Mouse (Mus musculus): Measurements from ENCODE around the gene Nbl1. TPM values are rescaled to one million over a fixed set of nuclear protein-coding genes. Genes with fewer than 3 reads are reported as not detected.

Gene Nbl1
- 17.2 and 19.6 TPM in 2 replicates for polyA plus RNA-seq (2014; fragmentation: Nextera tagmentation; extraction: Ambion mirVana)

DNA sequence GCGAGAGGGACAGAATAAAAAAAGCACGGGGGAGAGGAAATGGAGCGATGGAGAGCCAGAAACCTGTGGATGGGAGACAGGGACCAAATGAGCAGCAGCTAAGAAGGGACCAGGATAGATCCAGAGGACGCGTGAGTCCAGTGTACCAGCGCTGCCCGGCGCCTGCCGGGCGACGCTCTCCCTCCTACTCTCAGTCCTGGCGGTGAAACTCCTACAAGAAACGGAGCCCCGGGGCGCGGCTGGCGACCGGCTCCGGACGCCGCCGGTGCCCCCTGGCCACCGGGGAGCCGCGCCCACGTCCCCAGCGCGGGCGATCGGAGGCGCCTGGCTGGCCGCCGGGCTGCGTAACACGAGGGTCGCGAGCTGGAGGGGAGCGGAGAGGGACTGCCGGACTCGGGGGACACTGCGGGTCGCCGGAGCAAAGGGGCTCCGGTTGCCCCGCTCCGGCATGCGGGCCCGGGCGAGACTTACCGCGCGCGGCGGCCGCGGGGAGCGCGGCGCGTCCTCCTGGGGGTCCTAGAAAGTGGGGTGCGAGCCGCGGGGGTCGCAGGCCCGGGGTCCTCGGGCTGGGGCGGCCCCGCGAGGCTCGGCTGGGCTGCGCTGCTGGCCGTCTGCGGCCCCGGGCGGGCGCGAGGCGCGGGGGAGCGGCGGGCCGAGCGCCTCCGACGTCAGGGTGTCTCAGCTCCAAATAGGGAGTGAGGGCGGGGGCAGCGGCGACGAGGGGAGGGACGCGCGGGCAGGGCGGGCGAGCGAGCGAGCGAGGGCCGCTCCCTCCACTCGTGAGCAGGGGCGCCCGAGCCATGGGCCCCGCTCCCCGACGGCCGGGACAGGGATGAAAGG, at the start of gene Nbl1:
Gene Nbl1 (minus strand): TSS at position 638 of the 840 bp plus-strand sequence.
- H3K4me2 ChIP-seq (replicated peaks; ENCODE audit: low read depth, low read length) = peak within 1 kb of the TSS; percentile 90
- peak within 1 kb of the TSS; percentile 52 for H3K4me3 ChIP-seq (ENCODE audit: low read depth, low read length)
- no peaks in the 10 kb centered on the region for H3K9me3 ChIP-seq (ENCODE audit: control insufficient read depth, low read length)
- under 1% methylated on average over 63 of the region's 105 CpGs for WGBS
- peak; percentile 25; the same call in 1 of the 2 replicates for ATAC-seq (ENCODE audit: low FRiP score)
- peaks cover 17% of the 10 kb centered on the region for H3K4me1 ChIP-seq (replicated peaks; ENCODE audit: control insufficient read depth, insufficient read depth, low read length)
- H3K27ac ChIP-seq (ENCODE audit: low read depth, low read length) = no peak within 1 kb of the TSS
- peak; percentile 57 for DNase-seq (ENCODE audit: low spot score)
- H3K9ac ChIP-seq (ENCODE audit: low read depth, low read length) = peak within 1 kb of the TSS; percentile 61; the same call in 1 of the 2 replicates
- peaks cover 34% of the 10 kb centered on the region for H3K27me3 ChIP-seq (ENCODE audit: control insufficient read depth, insufficient read depth, low read length)
- H3K36me3 ChIP-seq (ENCODE audit: control insufficient read depth, insufficient read depth, low read length) = no peaks in the 10 kb centered on the region

DNA sequence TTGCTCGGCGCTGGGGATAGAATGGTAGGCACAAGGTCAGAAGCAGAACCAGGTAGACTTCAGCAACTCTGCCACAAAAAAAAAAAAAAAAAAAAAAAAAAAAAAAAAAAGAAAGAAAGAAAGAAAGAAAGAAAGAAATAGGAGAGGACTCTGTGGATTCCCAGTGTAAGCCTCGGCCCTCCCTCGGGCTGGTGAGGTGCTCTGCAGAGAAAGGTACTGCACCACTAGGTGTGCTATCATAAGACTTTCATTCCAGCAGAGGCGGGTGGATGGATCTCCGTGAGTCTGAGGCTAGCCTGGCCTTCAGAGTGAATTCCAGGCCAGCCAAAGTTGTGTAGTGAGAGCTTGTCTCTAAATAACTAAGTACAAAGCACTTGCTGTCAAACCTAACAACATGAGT, 49.0 kb upstream of the Nbl1 start:
- ATAC-seq (ENCODE audit: low FRiP score) = no peak
- Histone ChIP-seq H3K9me3 (ENCODE audit: control insufficient read depth, low read length) (no peaks in the 10 kb centered on the region), H3K36me3 (ENCODE audit: control insufficient read depth, insufficient read depth, low read length) (no peaks in the 10 kb centered on the region), H3K27me3 (ENCODE audit: control insufficient read depth, insufficient read depth, low read length) (no peaks in the 10 kb centered on the region), H3K27ac (ENCODE audit: low read depth, low read length) (no peak overlapping the region), H3K9ac (ENCODE audit: low read depth, low read length) (no peak overlapping the region), H3K4me3 (ENCODE audit: low read depth, low read length) (no peak overlapping the region), H3K4me1 (replicated peaks; ENCODE audit: control insufficient read depth, insufficient read depth, low read length) (no peaks in the 10 kb centered on the region), H3K4me2 (replicated peaks; ENCODE audit: low read depth, low read length) (no peak overlapping the region)
- 75% methylated on average over 6 of the region's 6 CpGs for WGBS
- DNase-seq (ENCODE audit: low spot score) = peak; percentile 10

DNA sequence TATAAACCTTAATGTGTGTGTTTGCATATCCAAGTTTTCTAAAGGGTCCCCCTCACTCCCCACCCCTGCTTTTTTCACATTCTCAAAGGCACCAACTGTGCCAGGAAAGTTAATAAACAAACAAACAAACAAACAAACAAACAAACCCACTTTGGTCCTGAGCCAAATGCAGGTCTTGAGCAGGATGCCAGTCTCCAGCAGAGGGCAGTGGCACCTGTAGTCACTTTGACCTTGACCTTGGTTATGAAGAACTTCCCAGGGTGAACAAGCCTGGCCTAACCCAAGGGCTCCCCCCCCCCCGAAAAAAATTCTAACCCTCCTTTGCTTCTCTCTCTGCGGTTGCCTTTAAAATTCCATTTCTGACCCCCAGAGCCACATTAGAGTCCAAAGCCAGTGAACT, 47.5 kb upstream of the Nbl1 start:
- no peaks in the 10 kb centered on the region for H3K36me3 ChIP-seq (ENCODE audit: control insufficient read depth, insufficient read depth, low read length)
- DNase-seq (ENCODE audit: low spot score) (no peak), ATAC-seq (ENCODE audit: low FRiP score) (no peak)
- H3K9me3 ChIP-seq (ENCODE audit: control insufficient read depth, low read length) = no peaks in the 10 kb centered on the region
- H3K27me3 ChIP-seq (ENCODE audit: control insufficient read depth, insufficient read depth, low read length) = no peaks in the 10 kb centered on the region
- H3K4me2 ChIP-seq (replicated peaks; ENCODE audit: low read depth, low read length) = no peak overlapping the region
- no peak overlapping the region for H3K4me3 ChIP-seq (ENCODE audit: low read depth, low read length)
- no peak overlapping the region for H3K9ac ChIP-seq (ENCODE audit: low read depth, low read length)
- WGBS = 79% methylated on average over 2 of the region's 2 CpGs
- H3K4me1 ChIP-seq (replicated peaks; ENCODE audit: control insufficient read depth, insufficient read depth, low read length) = no peaks in the 10 kb centered on the region
- H3K27ac ChIP-seq (ENCODE audit: low read depth, low read length) = no peak overlapping the region

DNA sequence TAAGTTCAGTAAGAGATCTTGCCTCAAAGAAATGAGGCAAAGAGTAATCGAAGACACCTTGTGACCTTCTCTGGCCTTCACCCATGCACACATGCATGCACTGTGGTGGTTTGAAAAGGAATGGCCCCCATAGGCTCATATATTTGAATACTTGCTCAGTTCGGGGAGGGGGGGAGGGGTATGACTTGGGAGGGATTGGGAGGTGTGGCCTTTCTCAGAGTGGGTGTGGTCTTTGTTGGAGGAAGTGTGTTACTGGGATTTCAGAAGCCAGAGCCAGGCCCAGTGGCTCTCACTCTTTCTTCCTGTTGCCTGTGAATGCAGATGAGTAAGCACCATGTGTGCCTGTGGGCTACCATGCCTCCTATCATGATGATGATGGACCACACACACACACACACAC, 43.2 kb upstream of the Nbl1 start:
- ATAC-seq (ENCODE audit: low FRiP score) (no peak), DNase-seq (ENCODE audit: low spot score) (no peak)
- H3K9me3 ChIP-seq (ENCODE audit: control insufficient read depth, low read length) = no peaks in the 10 kb centered on the region
- H3K27me3 ChIP-seq (ENCODE audit: control insufficient read depth, insufficient read depth, low read length) = no peaks in the 10 kb centered on the region
- H3K4me1 ChIP-seq (replicated peaks; ENCODE audit: control insufficient read depth, insufficient read depth, low read length) = no peaks in the 10 kb centered on the region
- no peak overlapping the region for H3K4me2 ChIP-seq (replicated peaks; ENCODE audit: low read depth, low read length)
- H3K27ac ChIP-seq (ENCODE audit: low read depth, low read length) = no peak overlapping the region
- no peaks in the 10 kb centered on the region for H3K36me3 ChIP-seq (ENCODE audit: control insufficient read depth, insufficient read depth, low read length)
- 88% methylated on average over 2 of the region's 2 CpGs for WGBS
- H3K9ac ChIP-seq (ENCODE audit: low read depth, low read length) = no peak overlapping the region
- H3K4me3 ChIP-seq (ENCODE audit: low read depth, low read length) = no peak overlapping the region

DNA sequence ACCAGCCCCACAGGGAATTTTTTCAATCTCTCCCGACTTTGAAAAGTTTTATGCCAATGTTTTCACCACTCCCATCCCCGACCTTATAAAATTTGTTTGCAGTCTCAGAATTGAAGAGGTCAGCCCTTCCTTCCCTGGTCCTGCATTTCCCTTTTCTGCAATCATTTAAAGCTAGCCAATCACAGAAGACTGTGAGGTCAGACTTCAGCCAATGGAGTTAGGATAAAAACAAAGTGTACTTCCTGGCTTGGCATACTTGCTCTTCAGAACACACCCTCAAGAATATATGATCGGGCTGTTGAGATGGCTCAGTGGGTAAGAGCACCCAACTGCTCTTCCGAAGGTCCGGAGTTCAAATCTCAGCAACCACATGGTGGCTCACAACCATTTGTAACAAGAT, 40.3 kb upstream of the Nbl1 start:
- Histone ChIP-seq H3K9ac (ENCODE audit: low read depth, low read length) (no peak overlapping the region), H3K4me2 (replicated peaks; ENCODE audit: low read depth, low read length) (no peak overlapping the region), H3K27ac (ENCODE audit: low read depth, low read length) (no peak overlapping the region), H3K27me3 (ENCODE audit: control insufficient read depth, insufficient read depth, low read length) (no peaks in the 10 kb centered on the region), H3K36me3 (ENCODE audit: control insufficient read depth, insufficient read depth, low read length) (no peaks in the 10 kb centered on the region), H3K9me3 (ENCODE audit: control insufficient read depth, low read length) (no peaks in the 10 kb centered on the region), H3K4me1 (replicated peaks; ENCODE audit: control insufficient read depth, insufficient read depth, low read length) (0 out of 2 replicates have a peak, but pooled peaks cover 2% of the 10 kb centered on the region), H3K4me3 (ENCODE audit: low read depth, low read length) (no peak overlapping the region)
- DNase-seq (ENCODE audit: low spot score) = no peak
- no peak for ATAC-seq (ENCODE audit: low FRiP score)
- 79% methylated on average over 5 of the region's 5 CpGs for WGBS

DNA sequence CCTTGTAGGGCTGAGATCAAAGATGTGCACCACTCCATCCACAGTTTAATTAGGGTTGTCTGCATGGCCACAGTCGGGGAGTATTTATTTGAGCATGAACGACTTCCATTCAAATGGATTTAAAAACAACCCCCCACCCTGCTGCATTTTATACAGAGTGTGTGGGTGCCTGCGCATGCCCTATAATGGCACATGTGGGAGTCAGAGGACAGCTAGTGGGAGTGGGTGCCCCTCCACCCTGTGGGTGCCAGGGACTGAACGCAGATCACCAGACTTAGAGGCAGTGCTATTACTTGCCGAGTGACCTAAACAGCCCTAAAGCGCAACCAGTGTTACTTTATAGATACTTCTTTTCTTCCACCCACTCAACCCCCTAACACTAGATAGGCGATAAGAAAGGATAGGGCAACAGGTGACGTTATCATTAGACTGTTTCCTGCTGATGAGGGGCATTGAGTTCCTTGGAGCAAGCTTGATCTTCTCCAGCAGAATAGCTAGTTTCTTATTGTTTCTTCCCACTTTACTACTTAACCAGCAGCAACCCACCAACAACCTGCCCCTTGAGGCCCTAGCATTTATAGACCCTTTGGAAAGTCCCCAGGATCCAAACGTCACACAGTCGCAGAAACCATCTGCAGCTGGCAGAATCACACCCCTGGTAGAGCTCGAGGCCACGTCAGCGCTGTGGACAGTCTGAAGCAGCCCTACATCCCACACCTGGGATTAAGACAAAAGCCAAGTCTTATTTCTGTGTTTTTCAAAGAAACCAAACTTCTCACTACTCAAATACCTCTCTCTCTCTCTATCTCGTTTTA, 39.3 kb upstream of the Nbl1 start:
- H3K4me2 ChIP-seq (replicated peaks; ENCODE audit: low read depth, low read length) = no peak overlapping the region
- no peak overlapping the region for H3K9ac ChIP-seq (ENCODE audit: low read depth, low read length)
- no peaks in the 10 kb centered on the region for H3K9me3 ChIP-seq (ENCODE audit: control insufficient read depth, low read length)
- 86% methylated on average over 14 of the region's 14 CpGs for WGBS
- H3K4me3 ChIP-seq (ENCODE audit: low read depth, low read length) = no peak overlapping the region
- no peaks in the 10 kb centered on the region for H3K27me3 ChIP-seq (ENCODE audit: control insufficient read depth, insufficient read depth, low read length)
- H3K36me3 ChIP-seq (ENCODE audit: control insufficient read depth, insufficient read depth, low read length) = no peaks in the 10 kb centered on the region
- ATAC-seq (ENCODE audit: low FRiP score) (no peak), DNase-seq (ENCODE audit: low spot score) (no peak)
- H3K4me1 ChIP-seq (replicated peaks; ENCODE audit: control insufficient read depth, insufficient read depth, low read length) = 0 out of 2 replicates have a peak, but pooled peaks cover 2% of the 10 kb centered on the region
- H3K27ac ChIP-seq (ENCODE audit: low read depth, low read length) = no peak overlapping the region

DNA sequence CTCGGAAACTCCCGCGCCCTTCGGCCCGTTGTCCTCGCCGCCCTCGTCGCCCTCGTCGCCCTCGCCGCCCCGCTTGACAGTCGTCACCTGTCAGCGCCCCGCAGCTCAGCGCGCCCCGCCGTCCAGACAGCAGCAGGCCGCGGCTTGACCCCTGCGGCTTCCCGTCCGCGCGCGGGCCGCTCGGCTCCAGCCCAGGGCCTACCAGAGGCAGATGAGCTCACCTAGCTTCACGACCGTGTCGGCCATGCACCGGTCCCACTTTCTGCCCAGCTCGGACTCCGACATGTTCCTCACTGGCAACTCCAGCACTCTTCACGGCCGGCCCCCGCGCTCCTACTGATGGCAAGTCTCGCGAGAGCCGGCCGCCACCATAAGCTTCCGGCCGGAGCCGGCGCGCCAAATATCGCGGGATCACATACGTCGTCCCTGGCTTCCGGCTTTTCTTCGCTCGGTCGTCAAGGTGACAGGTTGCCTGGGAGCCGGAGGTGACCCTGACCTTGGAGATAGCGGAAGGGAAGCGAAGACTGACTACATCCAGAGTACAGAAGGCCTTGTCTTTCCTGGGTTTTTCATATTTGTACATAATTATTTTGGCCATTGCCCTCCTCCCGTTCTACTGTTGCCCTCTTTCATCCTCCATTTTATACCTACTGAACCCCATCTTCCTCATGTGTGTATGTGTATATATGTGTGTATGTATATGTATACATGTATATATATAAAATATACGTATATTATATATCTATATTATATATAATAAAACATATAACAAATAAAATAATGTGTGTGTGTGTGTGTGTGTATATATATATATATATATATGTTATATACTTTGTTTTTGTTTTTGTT, 38.1 kb upstream of the Nbl1 start, which contains the start of gene Minos1:
Gene Minos1 (minus strand): TSS at position 413 of the 849 bp plus-strand sequence.
- H3K4me2 ChIP-seq (replicated peaks; ENCODE audit: low read depth, low read length) = peak within 1 kb of the TSS; percentile 69
- peak; percentile 98 for ATAC-seq (ENCODE audit: low FRiP score)
- under 1% methylated on average over 60 of the region's 63 CpGs for WGBS
- H3K9ac ChIP-seq (ENCODE audit: low read depth, low read length) = peak within 1 kb of the TSS; percentile 91
- H3K27me3 ChIP-seq (ENCODE audit: control insufficient read depth, insufficient read depth, low read length) = no peaks in the 10 kb centered on the region
- H3K36me3 ChIP-seq (ENCODE audit: control insufficient read depth, insufficient read depth, low read length) = no peaks in the 10 kb centered on the region
- H3K4me3 ChIP-seq (ENCODE audit: low read depth, low read length) = peak within 1 kb of the TSS; percentile 97
- H3K9me3 ChIP-seq (ENCODE audit: control insufficient read depth, low read length) = no peaks in the 10 kb centered on the region
- peak; percentile 99 for DNase-seq (ENCODE audit: low spot score)
- H3K4me1 ChIP-seq (replicated peaks; ENCODE audit: control insufficient read depth, insufficient read depth, low read length) = 0 out of 2 replicates have a peak, but pooled peaks cover 2% of the 10 kb centered on the region
- H3K27ac ChIP-seq (ENCODE audit: low read depth, low read length) = peak within 1 kb of the TSS; percentile 86
